Mouse (Mus musculus): ENCODE measurements around the gene Mst1.

DNA sequence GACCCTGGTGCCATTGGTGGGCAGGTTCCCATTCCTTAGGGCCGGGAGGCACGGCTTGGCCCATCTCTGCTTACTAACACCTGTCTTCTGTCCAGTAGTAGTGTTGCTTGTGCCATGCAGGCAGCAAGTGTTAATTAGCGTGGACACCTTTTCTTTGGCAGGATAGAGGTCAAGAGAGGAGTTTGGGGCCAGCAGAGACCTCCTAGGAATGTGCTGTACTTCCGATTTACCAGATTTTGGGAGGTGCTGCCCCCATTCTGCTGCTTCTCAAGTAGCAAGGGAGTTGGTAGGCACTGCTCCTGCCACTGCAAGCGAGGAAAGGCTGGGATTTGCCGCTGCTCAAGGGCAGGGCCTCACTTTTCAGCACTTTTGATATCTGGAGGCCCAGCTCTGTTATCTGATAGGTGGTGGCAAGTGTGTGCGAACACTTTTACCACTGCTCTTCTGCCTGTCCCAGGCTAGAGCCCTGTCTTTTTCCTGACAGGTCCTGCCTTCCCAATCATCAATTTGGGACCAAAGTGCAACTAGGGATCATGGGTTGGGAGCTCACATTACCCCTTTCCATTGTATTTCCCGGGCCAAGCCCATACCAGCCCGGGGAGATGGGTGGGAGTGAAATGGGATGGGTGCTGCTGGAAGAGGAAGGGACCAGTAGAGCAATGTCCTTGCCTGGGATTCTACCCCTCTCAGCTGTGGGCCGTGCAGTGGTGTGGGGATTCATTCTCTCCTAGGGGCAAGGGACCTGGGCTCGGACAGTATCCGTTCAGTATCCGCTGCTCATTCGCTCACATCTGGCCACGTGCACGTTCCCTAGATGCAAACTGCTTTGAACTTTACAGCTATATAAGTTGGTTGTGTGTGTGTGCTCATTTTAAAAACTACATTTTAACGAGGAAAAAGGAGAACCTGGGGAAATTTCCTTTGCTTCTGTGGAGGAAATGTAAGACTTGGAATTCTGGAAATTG is 32.4 kb upstream of the Mst1 start:
- TF ChIP-seq POLR2A (IDR thresholded peaks at IDR 0.05; ENCODE audit: insufficient read length, low read depth) (no peak), REST (IDR thresholded peaks at IDR 0.05; ENCODE audit: insufficient read depth, insufficient read length) (no peak), TCF12 (IDR thresholded peaks at IDR 0.05; ENCODE audit: insufficient read depth, poor library complexity, severe bottlenecking) (no peak), MYOG (IDR thresholded peaks at IDR 0.05; ENCODE audit: control insufficient read depth in 1 of 3, insufficient read depth in 1 of 3, insufficient read length in 2 of 3, low read depth in 2 of 3) (no peak), POLR2AphosphoS2 (IDR thresholded peaks at IDR 0.05; ENCODE audit: insufficient read length, low read depth) (no peak), E2F4 (IDR thresholded peaks at IDR 0.05; ENCODE audit: insufficient read depth) (no peak), USF1 (IDR thresholded peaks at IDR 0.05; ENCODE audit: low read depth) (no peak)
